ENCODE assay signal across 27 mouse cellular contexts in genomic region chr8:66905000-66905399, GRCm38 (mm10). TPM values are rescaled to one million over a fixed set of nuclear protein-coding genes. Genes with fewer than 3 reads are reported as not detected.
DNase-seq lines count a peak whose midpoint lies in the region; ATAC-seq and TF ChIP-seq lines count a peak whose summit lies in the region.
"Had no signal": no experiment of that assay in that cellular context is flagged by ENCODE, and none has a peak within 500 bp of the region (broad histone marks: within the 10 kb centered on the region; RNA-seq: fewer than 3 reads in every experiment).

No protein-coding gene starts in this region.

- DNase-seq in heart, adult 9 months (ENCODE audit: low spot score in 2 of 2), result no peak
- peak; percentile 58 for DNase-seq in left cerebral cortex, postnatal 4 days
- DNase-seq in left cerebral cortex, adult 8-10 months (ENCODE audit: low spot score in 2 of 2), result no peak
- DNase-seq in MN1 (ENCODE audit: low spot score), result peak; percentile 30
- DNase-seq in brain, embryonic 14.5 days (ENCODE audit: low read depth), result peak; percentile 29
- DNase-seq: adrenal gland, adult 2 months; B cell, adult 2 months; cerebellum, adult 9-10 months; gastrocnemius, postnatal 25 days; heart, adult 11 months; kidney, adult 8-10 months; kidney, postnatal 4 days; liver, embryonic 13.5 days; lung, adult 18-20 months; lung, postnatal 10 days; right cerebral cortex, postnatal 14 days had no signal

- H3K4me1 ChIP-seq in heart, embryonic 13.5 days, result peaks cover 25% of the 10 kb centered on the region
- H3K4me1 ChIP-seq: embryonic facial prominence, embryonic 10.5 days; embryonic facial prominence, embryonic 15.5 days; forebrain, embryonic 13.5 days; hindbrain, embryonic 12.5 days; limb, embryonic 10.5 days; limb, embryonic 15.5 days; liver, embryonic 13.5 days; neural tube, embryonic 13.5 days had no signal

- WGBS in heart, embryonic 13.5 days, result 42% methylated on average over 2 of the region's 2 CpGs

- no peak overlapping the region for H3K4me3 ChIP-seq in heart, embryonic 13.5 days
- H3K4me3 ChIP-seq: embryonic facial prominence, embryonic 10.5 days; embryonic facial prominence, embryonic 15.5 days; forebrain, embryonic 13.5 days; hindbrain, embryonic 12.5 days; limb, embryonic 10.5 days; limb, embryonic 15.5 days; liver, embryonic 13.5 days; neural tube, embryonic 13.5 days had no signal

- intact Hi-C loops in left cerebral cortex, postnatal 4 days (cut with DNase I), result no loop called here

- ATAC-seq in heart, embryonic 13.5 days (ENCODE audit: extremely low read depth, insufficient number of reproducible peaks, low FRiP score, low TSS enrichment), result no peak
- ATAC-seq: activated CD4-positive, CD25-positive, alpha-beta regulatory T cell, adult 4 months; forebrain, embryonic 13.5 days; intestine, embryonic 16.5 days had no signal

- H3K27ac ChIP-seq in heart, embryonic 13.5 days (replicated peaks), result peak overlapping the region; percentile 36
- H3K27ac ChIP-seq: embryonic facial prominence, embryonic 10.5 days; embryonic facial prominence, embryonic 15.5 days; forebrain, embryonic 13.5 days; hindbrain, embryonic 12.5 days; kidney, postnatal 0 days; limb, embryonic 10.5 days; limb, embryonic 15.5 days; liver, embryonic 13.5 days; neural tube, embryonic 13.5 days had no signal

- H3K36me3 ChIP-seq in heart, embryonic 13.5 days, result no peaks in the 10 kb centered on the region
- H3K36me3 ChIP-seq: embryonic facial prominence, embryonic 10.5 days; embryonic facial prominence, embryonic 15.5 days; hindbrain, embryonic 12.5 days; limb, embryonic 10.5 days; limb, embryonic 15.5 days; liver, embryonic 13.5 days; neural tube, embryonic 13.5 days had no signal

- H3K4me2 ChIP-seq in heart, embryonic 13.5 days, result peak overlapping the region; percentile 18; the same call in 1 of the 2 replicates
- H3K4me2 ChIP-seq: embryonic facial prominence, embryonic 15.5 days; forebrain, embryonic 13.5 days; hindbrain, embryonic 12.5 days; limb, embryonic 15.5 days; liver, embryonic 13.5 days; neural tube, embryonic 13.5 days had no signal

- no peaks in the 10 kb centered on the region for H3K27me3 ChIP-seq in heart, embryonic 13.5 days (replicated peaks)
- H3K27me3 ChIP-seq: embryonic facial prominence, embryonic 15.5 days; forebrain, embryonic 13.5 days; hindbrain, embryonic 12.5 days; limb, embryonic 15.5 days; liver, embryonic 13.5 days; neural tube, embryonic 13.5 days had no signal

- H3K9ac ChIP-seq in heart, embryonic 13.5 days, result no peak overlapping the region
- H3K9ac ChIP-seq: embryonic facial prominence, embryonic 15.5 days; forebrain, embryonic 13.5 days; hindbrain, embryonic 12.5 days; limb, embryonic 15.5 days; liver, embryonic 13.5 days; neural tube, embryonic 13.5 days had no signal

- no peak for TF ChIP-seq CTCF in brain, embryonic 14.5 days (IDR thresholded peaks at IDR 0.05; ENCODE audit: borderline replicate concordance, extremely low read depth, insufficient read depth, insufficient read length)

- no peaks in the 10 kb centered on the region for H3K9me3 ChIP-seq in heart, embryonic 13.5 days
- H3K9me3 ChIP-seq: embryonic facial prominence, embryonic 10.5 days; embryonic facial prominence, embryonic 15.5 days; forebrain, embryonic 13.5 days; hindbrain, embryonic 12.5 days; limb, embryonic 10.5 days; limb, embryonic 15.5 days; liver, embryonic 13.5 days; neural tube, embryonic 13.5 days had no signal

- TF ChIP-seq POLR2A in brain, embryonic 14.5 days (IDR thresholded peaks at IDR 0.05; ENCODE audit: borderline replicate concordance, extremely low read depth, insufficient read depth, insufficient read length, poor library complexity, severe bottlenecking), result no peak

RNA-seq across cellular contexts. Expression of gene Naf1, which starts 45.0 kb away (rescaled TPM):
- polyA plus RNA-seq in heart, embryonic 13.5 days (2015; fragmentation: Nextera tagmentation; extraction: Ambion mirVana), result 1.8 and 2.4 TPM in 2 replicates
- 10 to 100 TPM; 14.6 to 15.2 TPM for total RNA-seq in left cerebral cortex, postnatal 4 days (2021)
- total RNA-seq in left cerebral cortex, adult 8-10 months (2022), result 10 to 100 TPM; 13.0 to 15.4 (median 14.9) TPM
- 8.5 and 9.6 TPM in 2 replicates for polyA plus RNA-seq in brain, embryonic 14.5 days (2012; rRNA removed)

Comparison
In these comparisons a context has a peak if more than half of its experiments do, and no peak if none do; other contexts are left out.
1. DNase-seq: peak in left cerebral cortex, postnatal 4 days (single experiment), MN1 (single experiment) and brain, embryonic 14.5 days (single experiment); none in heart, adult 9 months (0 of 2) and left cerebral cortex, adult 8-10 months (0 of 2).